Mouse (Mus musculus): Measurements from ENCODE around the gene Dlx4. TPM values are rescaled to one million over a fixed set of nuclear protein-coding genes. Genes with fewer than 3 reads are reported as not detected.

The Dlx4 gene
- polyA plus RNA-seq, 1 experiment from 2014 or later: 0.12 TPM

GRCm38 (mm10) chr11:95119990-95120632, 26.0 kb downstream of the Dlx4 start, which contains the start of gene Dlx3:
TSS of gene Dlx3 (plus strand) at chr11:95120119.
- under 1% methylated on average over 55 of the region's 55 CpGs for WGBS
- ATAC-seq (ENCODE audit: low FRiP score, low TSS enrichment) (0 out of 2 replicates have a peak, but pooled peaks have one; percentile 46), DNase-seq (peak; percentile 82)
- H3K27ac ChIP-seq (replicated peaks; ENCODE audit: low read depth, low read length): no peak within 1 kb of the TSS
- peak within 1 kb of the TSS; percentile 68 for H3K4me2 ChIP-seq (ENCODE audit: low read length)
- H3K27me3 ChIP-seq (ENCODE audit: control insufficient read depth, insufficient read depth, low read length): peaks cover 78% of the 10 kb centered on the region
- peaks cover 13% of the 10 kb centered on the region; the same call in 1 of the 2 replicates for H3K4me1 ChIP-seq (ENCODE audit: control insufficient read depth, insufficient read depth, low read length)
- no peaks in the 10 kb centered on the region for H3K36me3 ChIP-seq (ENCODE audit: control insufficient read depth, insufficient read depth, low read length)
- peak within 1 kb of the TSS; percentile 35 for H3K4me3 ChIP-seq (replicated peaks; ENCODE audit: low read depth, low read length)
- no peaks in the 10 kb centered on the region for H3K9me3 ChIP-seq (ENCODE audit: control insufficient read depth, low read length)
- peak within 1 kb of the TSS; percentile 48; the same call in 1 of the 2 replicates for H3K9ac ChIP-seq (replicated peaks; ENCODE audit: low read length)

GRCm38 (mm10) chr11:95118505-95118904, 27.6 kb downstream of the Dlx4 start:
- no peak overlapping the region for H3K4me2 ChIP-seq (ENCODE audit: low read length)
- ATAC-seq (ENCODE audit: low FRiP score, low TSS enrichment): no peak
- H3K36me3 ChIP-seq (ENCODE audit: control insufficient read depth, insufficient read depth, low read length): no peaks in the 10 kb centered on the region
- 3% methylated on average over 8 of the region's 8 CpGs for WGBS
- peak; percentile 89 for DNase-seq
- H3K27me3 ChIP-seq (ENCODE audit: control insufficient read depth, insufficient read depth, low read length): peaks cover 62% of the 10 kb centered on the region
- no peak overlapping the region for H3K9ac ChIP-seq (replicated peaks; ENCODE audit: low read length)
- no peaks in the 10 kb centered on the region for H3K9me3 ChIP-seq (ENCODE audit: control insufficient read depth, low read length)
- H3K4me3 ChIP-seq (replicated peaks; ENCODE audit: low read depth, low read length): no peak overlapping the region
- H3K27ac ChIP-seq (replicated peaks; ENCODE audit: low read depth, low read length): no peak overlapping the region
- peaks cover 13% of the 10 kb centered on the region; the same call in 1 of the 2 replicates for H3K4me1 ChIP-seq (ENCODE audit: control insufficient read depth, insufficient read depth, low read length)

GRCm38 (mm10) chr11:95117030-95117429, 29.0 kb downstream of the Dlx4 start:
- peak; percentile 94 for DNase-seq
- Histone ChIP-seq H3K9me3 (ENCODE audit: control insufficient read depth, low read length) (no peaks in the 10 kb centered on the region), H3K4me2 (ENCODE audit: low read length) (no peak overlapping the region), H3K36me3 (ENCODE audit: control insufficient read depth, insufficient read depth, low read length) (no peaks in the 10 kb centered on the region), H3K4me3 (replicated peaks; ENCODE audit: low read depth, low read length) (no peak overlapping the region), H3K27me3 (ENCODE audit: control insufficient read depth, insufficient read depth, low read length) (peaks cover 47% of the 10 kb centered on the region), H3K9ac (replicated peaks; ENCODE audit: low read length) (no peak overlapping the region), H3K27ac (replicated peaks; ENCODE audit: low read depth, low read length) (no peak overlapping the region), H3K4me1 (ENCODE audit: control insufficient read depth, insufficient read depth, low read length) (peaks cover 13% of the 10 kb centered on the region; the same call in 1 of the 2 replicates)
- ATAC-seq (ENCODE audit: low FRiP score, low TSS enrichment): peak; percentile 70; the same call in 1 of the 2 replicates
- 3% methylated on average over 6 of the region's 6 CpGs for WGBS

GRCm38 (mm10) chr11:95110081-95110480, 36.0 kb downstream of the Dlx4 start:
- no peaks in the 10 kb centered on the region for H3K27me3 ChIP-seq (ENCODE audit: control insufficient read depth, insufficient read depth, low read length)
- no peak overlapping the region for H3K4me2 ChIP-seq (ENCODE audit: low read length)
- no peak overlapping the region for H3K4me3 ChIP-seq (replicated peaks; ENCODE audit: low read depth, low read length)
- no peak overlapping the region for H3K27ac ChIP-seq (replicated peaks; ENCODE audit: low read depth, low read length)
- WGBS: 86% methylated on average over 7 of the region's 7 CpGs
- H3K9me3 ChIP-seq (ENCODE audit: control insufficient read depth, low read length): no peaks in the 10 kb centered on the region
- H3K4me1 ChIP-seq (ENCODE audit: control insufficient read depth, insufficient read depth, low read length): peaks cover 5% of the 10 kb centered on the region; the same call in 1 of the 2 replicates
- ATAC-seq (ENCODE audit: low FRiP score, low TSS enrichment) (no peak), DNase-seq (no peak)
- H3K36me3 ChIP-seq (ENCODE audit: control insufficient read depth, insufficient read depth, low read length): no peaks in the 10 kb centered on the region
- no peak overlapping the region for H3K9ac ChIP-seq (replicated peaks; ENCODE audit: low read length)

GRCm38 (mm10) chr11:95109000-95109399, 37.1 kb downstream of the Dlx4 start:
- H3K4me2 ChIP-seq (ENCODE audit: low read length): no peak overlapping the region

GRCm38 (mm10) chr11:95106440-95107236, 39.4 kb downstream of the Dlx4 start:
- ATAC-seq (ENCODE audit: low FRiP score, low TSS enrichment) (0 out of 2 replicates have a peak, but pooled peaks have one; percentile 14), DNase-seq (peak; percentile 89)
- no peak overlapping the region for H3K9ac ChIP-seq (replicated peaks; ENCODE audit: low read length)
- peak overlapping the region; percentile 33; the same call in 1 of the 2 replicates for H3K4me2 ChIP-seq (ENCODE audit: low read length)
- no peak overlapping the region for H3K27ac ChIP-seq (replicated peaks; ENCODE audit: low read depth, low read length)
- H3K27me3 ChIP-seq (ENCODE audit: control insufficient read depth, insufficient read depth, low read length): no peaks in the 10 kb centered on the region
- no peaks in the 10 kb centered on the region for H3K9me3 ChIP-seq (ENCODE audit: control insufficient read depth, low read length)
- H3K4me3 ChIP-seq (replicated peaks; ENCODE audit: low read depth, low read length): no peak overlapping the region
- H3K4me1 ChIP-seq (ENCODE audit: control insufficient read depth, insufficient read depth, low read length): peaks cover 5% of the 10 kb centered on the region; the same call in 1 of the 2 replicates
- 33% methylated on average over 23 of the region's 23 CpGs for WGBS
- H3K36me3 ChIP-seq (ENCODE audit: control insufficient read depth, insufficient read depth, low read length): no peaks in the 10 kb centered on the region

More at GRCm38 (mm10) chr11:95109000-95109399, 37.1 kb downstream of the Dlx4 start:
- Histone ChIP-seq H3K36me3 (ENCODE audit: control insufficient read depth, insufficient read depth, low read length) (no peaks in the 10 kb centered on the region), H3K4me1 (ENCODE audit: control insufficient read depth, insufficient read depth, low read length) (peaks cover 5% of the 10 kb centered on the region; the same call in 1 of the 2 replicates), H3K4me3 (replicated peaks; ENCODE audit: low read depth, low read length) (no peak overlapping the region), H3K9ac (replicated peaks; ENCODE audit: low read length) (no peak overlapping the region), H3K27ac (replicated peaks; ENCODE audit: low read depth, low read length) (no peak overlapping the region), H3K27me3 (ENCODE audit: control insufficient read depth, insufficient read depth, low read length) (no peaks in the 10 kb centered on the region), H3K9me3 (ENCODE audit: control insufficient read depth, low read length) (no peaks in the 10 kb centered on the region)
- DNase-seq (no peak), ATAC-seq (ENCODE audit: low FRiP score, low TSS enrichment) (no peak)
- WGBS: 87% methylated on average over 2 of the region's 2 CpGs

GRCm38 (mm10) chr11:95105274-95105874, 40.7 kb downstream of the Dlx4 start:
- Histone ChIP-seq H3K4me1 (ENCODE audit: control insufficient read depth, insufficient read depth, low read length) (peaks cover 5% of the 10 kb centered on the region; the same call in 1 of the 2 replicates), H3K27ac (replicated peaks; ENCODE audit: low read depth, low read length) (no peak overlapping the region), H3K27me3 (ENCODE audit: control insufficient read depth, insufficient read depth, low read length) (no peaks in the 10 kb centered on the region), H3K9me3 (ENCODE audit: control insufficient read depth, low read length) (no peaks in the 10 kb centered on the region), H3K36me3 (ENCODE audit: control insufficient read depth, insufficient read depth, low read length) (no peaks in the 10 kb centered on the region), H3K4me3 (replicated peaks; ENCODE audit: low read depth, low read length) (no peak overlapping the region), H3K4me2 (ENCODE audit: low read length) (peak overlapping the region; percentile 35), H3K9ac (replicated peaks; ENCODE audit: low read length) (no peak overlapping the region)
- DNase-seq (no peak), ATAC-seq (ENCODE audit: low FRiP score, low TSS enrichment) (no peak)
- 5% methylated on average over 25 of the region's 25 CpGs for WGBS

GRCm38 (mm10) chr11:95104266-95104665, 41.8 kb downstream of the Dlx4 start:
- Histone ChIP-seq H3K4me3 (replicated peaks; ENCODE audit: low read depth, low read length) (no peak overlapping the region), H3K9me3 (ENCODE audit: control insufficient read depth, low read length) (no peaks in the 10 kb centered on the region), H3K9ac (replicated peaks; ENCODE audit: low read length) (no peak overlapping the region), H3K27ac (replicated peaks; ENCODE audit: low read depth, low read length) (no peak overlapping the region), H3K4me1 (ENCODE audit: control insufficient read depth, insufficient read depth, low read length) (peaks cover 5% of the 10 kb centered on the region; the same call in 1 of the 2 replicates), H3K27me3 (ENCODE audit: control insufficient read depth, insufficient read depth, low read length) (no peaks in the 10 kb centered on the region), H3K36me3 (ENCODE audit: control insufficient read depth, insufficient read depth, low read length) (no peaks in the 10 kb centered on the region), H3K4me2 (ENCODE audit: low read length) (no peak overlapping the region)
- 80% methylated on average over 6 of the region's 6 CpGs for WGBS
- ATAC-seq (ENCODE audit: low FRiP score, low TSS enrichment) (no peak), DNase-seq (no peak)

Data from midbrain, embryonic 14.5 days (tissue).